Mouse (Mus musculus) midbrain, embryonic 11.5 days (tissue): ENCODE measurements at regions not wholly inside any gene's neighbourhood (a gene's known extent, or its start where the extent isn't known, plus 50 kb on each side); places are given as distances from the start of the nearest gene placed in this dataset.

Experiments
- ATAC-seq: fragments of 200-750 bp; cut with Nextera tagmentation; 2 replicates; pipeline ENCODE4 v1.8.0; 2017; ENCODE audit warnings: moderate TSS enrichment, moderate library complexity; ENCODE audit not compliant: low FRiP score
- DNase-seq: peaks from one replicate; pipeline ENCODE4 v3.0.0; 2015; ENCODE audit warnings: low spot score; ENCODE audit errors: missing footprints
- H3K27ac ChIP-seq: fragments of 300-500 bp; sonication (generic); 2 replicates; pipeline ENCODE4 v1.5.1; 2014; ENCODE audit warnings: low read depth, low read length
- H3K27me3 ChIP-seq: fragments of 300-500 bp; sonication (generic); 2 replicates; pipeline ENCODE4 v1.6.1; 2014; ENCODE audit warnings: mild to moderate bottlenecking, low read length, moderate library complexity, mixed read lengths; ENCODE audit not compliant: control insufficient read depth, insufficient read depth
- H3K36me3 ChIP-seq: fragments of 300-500 bp; sonication (generic); 2 replicates; pipeline ENCODE4 v1.6.1; 2014; ENCODE audit warnings: mild to moderate bottlenecking, low read length, moderate library complexity, mixed read lengths; ENCODE audit not compliant: control insufficient read depth, insufficient read depth
- H3K4me1 ChIP-seq: fragments of 300-500 bp; sonication (generic); 2 replicates; pipeline ENCODE4 v1.6.1; 2014; ENCODE audit warnings: low read length; ENCODE audit not compliant: control insufficient read depth, insufficient read depth
- H3K4me2 ChIP-seq: fragments of 300-500 bp; sonication (generic); 2 replicates; pipeline ENCODE4 v1.6.1; 2014; ENCODE audit warnings: mild to moderate bottlenecking, moderate library complexity
- H3K4me3 ChIP-seq: fragments of 300-500 bp; sonication (generic); 2 replicates; pipeline ENCODE4 v1.5.1; 2014; ENCODE audit warnings: low read depth, low read length
- H3K9ac ChIP-seq: fragments of 300-500 bp; sonication (generic); 2 replicates; pipeline ENCODE4 v1.6.1; 2014; ENCODE audit warnings: low read length
- H3K9me3 ChIP-seq: fragments of 300-500 bp; sonication (generic); 2 replicates; pipeline ENCODE4 v1.6.1; 2016; ENCODE audit warnings: low read length; ENCODE audit not compliant: control insufficient read depth
- WGBS: fragments of 180-500 bp; shearing (Covaris S2); extraction: QIAGEN DNeasy Blood & Tissue Kit; methylation state at CpG from one replicate; pipeline ENCODE4 v1.1.7; 2014; 5-methylcytosine and 5-hydroxymethylcytosine counted together

DNA sequence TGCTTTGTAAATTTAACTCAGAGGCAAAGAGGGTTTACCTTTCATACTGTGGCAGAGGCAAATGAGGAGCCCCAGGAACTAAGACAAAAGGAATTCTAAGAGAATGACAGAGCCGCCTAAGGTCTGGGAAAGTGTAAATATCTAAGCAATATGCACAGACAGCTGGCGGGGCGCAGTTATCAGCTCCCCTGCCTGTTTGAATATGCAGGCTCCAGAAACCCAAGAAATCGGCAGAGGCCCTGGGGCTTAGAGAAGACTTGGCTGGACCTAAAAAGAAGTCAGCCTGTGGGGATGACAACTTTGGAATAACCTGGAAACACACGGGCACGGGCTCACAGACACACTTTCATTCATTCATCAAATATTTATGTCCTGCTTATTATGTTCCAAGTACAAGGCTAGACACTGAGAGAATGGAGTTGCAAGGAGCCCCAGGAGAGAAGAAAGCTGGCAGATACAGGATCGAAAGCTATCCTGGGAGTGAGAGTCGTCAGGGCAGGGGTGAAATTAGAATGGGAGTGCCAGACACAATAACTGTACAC lies 222.2 kb upstream of the Rpl38 start:
- Histone ChIP-seq H3K4me2 (peak overlapping the region; percentile 46), H3K4me1 (peaks cover 10% of the 10 kb centered on the region; the same call in 1 of the 2 replicates), H3K36me3 (no peaks in the 10 kb centered on the region), H3K27ac (no peak overlapping the region), H3K4me3 (peak overlapping the region; percentile 20; the same call in 1 of the 2 replicates), H3K9me3 (no peaks in the 10 kb centered on the region), H3K27me3 (no peaks in the 10 kb centered on the region), H3K9ac (no peak overlapping the region)
- no peak for ATAC-seq
- peak; percentile 89 for DNase-seq
- WGBS = 6% methylated on average over 8 of the region's 8 CpGs

DNA sequence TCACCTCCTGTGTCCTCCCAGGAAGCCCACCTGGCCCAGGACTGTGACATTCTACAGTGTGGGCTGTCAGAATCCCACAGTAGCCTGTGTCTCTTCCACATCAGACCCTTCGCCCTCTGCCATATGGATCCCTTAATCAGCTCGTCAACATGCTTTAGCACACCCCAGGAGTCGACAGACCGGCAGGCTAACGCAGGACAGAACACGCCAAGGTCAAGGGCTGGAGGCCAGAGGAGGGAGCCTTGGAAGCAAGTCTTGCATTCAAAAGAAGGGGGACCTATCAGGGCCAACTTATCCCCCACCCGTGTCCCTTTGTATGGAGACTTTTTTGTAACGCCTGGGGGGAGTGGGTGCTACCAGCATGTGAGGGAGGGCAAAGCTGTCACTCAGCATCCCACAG lies 224.1 kb upstream of the Rpl38 start:
- 37% methylated on average over 8 of the region's 8 CpGs for WGBS
- Histone ChIP-seq H3K9ac (no peak overlapping the region), H3K4me1 (peaks cover 10% of the 10 kb centered on the region; the same call in 1 of the 2 replicates)

DNA sequence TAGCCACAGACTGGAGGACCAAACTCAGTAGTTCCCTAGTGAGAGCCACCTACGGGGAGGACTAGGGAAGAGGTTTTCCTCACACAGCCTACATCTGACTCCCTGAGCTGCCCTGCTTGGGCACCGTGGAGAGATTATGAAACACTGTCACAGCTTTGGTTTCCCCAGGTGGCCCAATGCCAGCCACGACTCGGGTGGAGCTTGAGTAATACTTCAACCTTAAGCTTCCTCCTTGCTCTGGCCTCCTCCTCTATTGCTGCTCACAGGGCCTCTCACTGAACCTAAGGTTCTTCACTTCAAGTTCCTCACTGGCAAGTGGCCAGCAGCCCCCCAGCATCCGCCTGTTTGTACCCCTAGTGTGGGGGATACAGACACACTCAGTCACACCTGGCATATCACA lies 224.9 kb upstream of the Rpl38 start:
- H3K4me1 ChIP-seq = peaks cover 10% of the 10 kb centered on the region; the same call in 1 of the 2 replicates
- no peak overlapping the region for H3K9ac ChIP-seq
- no peaks in the 10 kb centered on the region for H3K9me3 ChIP-seq
- H3K4me2 ChIP-seq = no peak overlapping the region
- H3K27me3 ChIP-seq = no peaks in the 10 kb centered on the region
- no peak overlapping the region for H3K4me3 ChIP-seq
- ATAC-seq (no peak), DNase-seq (no peak)
- H3K27ac ChIP-seq = no peak overlapping the region
- 73% methylated on average over 5 of the region's 5 CpGs for WGBS
- no peaks in the 10 kb centered on the region for H3K36me3 ChIP-seq

More for the DNA sequence above, 224.1 kb upstream of the Rpl38 start:
- Histone ChIP-seq H3K36me3 (no peaks in the 10 kb centered on the region), H3K27ac (no peak overlapping the region), H3K27me3 (no peaks in the 10 kb centered on the region), H3K9me3 (no peaks in the 10 kb centered on the region), H3K4me3 (no peak overlapping the region), H3K4me2 (no peak overlapping the region)
- DNase-seq = no peak
- no peak for ATAC-seq

DNA sequence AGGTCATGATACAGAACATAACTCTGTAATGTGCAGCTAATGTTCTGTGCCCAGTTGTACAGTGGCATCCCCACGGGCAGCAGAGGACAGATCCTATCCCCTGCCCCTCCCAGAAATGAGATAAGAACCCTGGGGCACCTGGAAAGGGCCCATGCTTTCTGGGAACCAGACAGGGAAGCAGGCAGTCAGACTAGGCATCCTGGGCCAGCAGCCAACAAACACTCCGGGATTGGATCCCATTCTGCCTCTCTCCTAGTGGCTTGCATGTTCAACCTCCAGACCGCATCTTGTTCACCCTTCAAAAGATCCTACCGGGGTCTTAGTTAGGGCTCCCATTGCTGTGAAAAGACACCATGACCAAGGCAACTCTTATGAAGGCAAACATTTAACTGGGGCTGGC lies 229.0 kb upstream of the Rpl38 start:
- no peak for ATAC-seq
- 95% methylated on average over 4 of the region's 4 CpGs for whole genome bisulfite sequencing

DNA sequence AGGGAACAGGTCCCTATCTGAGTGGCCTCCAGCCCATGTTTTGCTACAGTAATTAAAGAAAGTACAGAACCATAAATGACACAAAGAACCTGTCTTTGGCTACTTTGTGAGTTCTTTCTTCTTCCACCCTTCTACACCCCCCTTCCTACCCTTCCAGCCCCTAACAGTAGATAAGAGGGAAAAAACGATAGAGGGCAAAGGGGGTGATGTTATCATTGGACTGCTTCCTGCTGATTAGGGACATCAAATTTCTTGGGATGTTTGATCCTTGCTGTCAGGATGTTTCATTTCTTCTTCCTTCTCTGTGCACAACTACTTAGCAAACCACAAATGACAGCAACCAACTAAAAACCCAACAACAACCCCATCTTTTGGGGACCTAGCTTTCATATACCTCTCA lies 232.5 kb upstream of the Rpl38 start:
- no peak overlapping the region for H3K4me2 ChIP-seq
- no peaks in the 10 kb centered on the region for H3K27me3 ChIP-seq
- no peak overlapping the region for H3K4me3 ChIP-seq
- H3K4me1 ChIP-seq = peaks cover 4% of the 10 kb centered on the region; the same call in 1 of the 2 replicates
- no peak overlapping the region for H3K27ac ChIP-seq
- no peak for ATAC-seq
- H3K9ac ChIP-seq = no peak overlapping the region
- no peak for DNase-seq
- H3K9me3 ChIP-seq = no peaks in the 10 kb centered on the region
- no peaks in the 10 kb centered on the region for H3K36me3 ChIP-seq
- WGBS = 50% methylated on average over 1 of the region's 1 CpGs

More for the DNA sequence above, 229.0 kb upstream of the Rpl38 start:
- Histone ChIP-seq H3K4me1 (no peaks in the 10 kb centered on the region), H3K4me2 (no peak overlapping the region), H3K9me3 (no peaks in the 10 kb centered on the region), H3K4me3 (no peak overlapping the region), H3K9ac (no peak overlapping the region), H3K36me3 (no peaks in the 10 kb centered on the region), H3K27me3 (no peaks in the 10 kb centered on the region), H3K27ac (no peak overlapping the region)
- no peak for DNase-seq

GRCm38 (mm10) chr11:114433561-114433960 lies 234.8 kb upstream of the Rpl38 start:
- Histone ChIP-seq H3K27me3 (no peaks in the 10 kb centered on the region), H3K9me3 (no peaks in the 10 kb centered on the region), H3K36me3 (no peaks in the 10 kb centered on the region), H3K9ac (no peak overlapping the region; the same call in 1 of the 2 replicates), H3K4me2 (no peak overlapping the region), H3K4me3 (no peak overlapping the region), H3K4me1 (peaks cover 4% of the 10 kb centered on the region; the same call in 1 of the 2 replicates), H3K27ac (no peak overlapping the region)
- DNase-seq (no peak), ATAC-seq (no peak)
- WGBS = 7% methylated on average over 5 of the region's 5 CpGs

DNA sequence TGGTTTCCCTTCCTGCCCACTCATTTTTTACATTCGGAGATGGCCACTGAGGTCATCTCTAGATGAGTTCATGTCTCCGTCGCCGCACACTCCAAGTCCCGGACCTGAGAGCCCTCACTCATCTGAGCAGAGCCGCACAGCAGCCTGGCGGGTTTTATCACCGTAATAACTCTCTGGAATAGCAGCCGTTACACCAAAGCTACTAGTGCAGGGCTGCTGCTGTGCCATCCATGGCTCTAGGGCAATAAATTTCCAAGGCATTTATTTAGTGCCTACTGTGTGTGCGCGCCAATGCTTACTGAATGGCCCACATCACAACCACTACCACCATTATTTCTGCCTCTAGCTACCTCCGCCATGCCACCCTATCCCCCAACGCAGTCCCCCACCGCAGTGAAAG lies 242.9 kb upstream of the Rpl38 start:
- Histone ChIP-seq H3K27me3 (no peaks in the 10 kb centered on the region), H3K27ac (no peak overlapping the region), H3K4me3 (no peak overlapping the region), H3K9ac (no peak overlapping the region), H3K4me2 (no peak overlapping the region), H3K9me3 (no peaks in the 10 kb centered on the region), H3K36me3 (no peaks in the 10 kb centered on the region), H3K4me1 (no peaks in the 10 kb centered on the region)
- DNase-seq = no peak
- 91% methylated on average over 14 of the region's 14 CpGs for WGBS
- ATAC-seq = no peak

DNA sequence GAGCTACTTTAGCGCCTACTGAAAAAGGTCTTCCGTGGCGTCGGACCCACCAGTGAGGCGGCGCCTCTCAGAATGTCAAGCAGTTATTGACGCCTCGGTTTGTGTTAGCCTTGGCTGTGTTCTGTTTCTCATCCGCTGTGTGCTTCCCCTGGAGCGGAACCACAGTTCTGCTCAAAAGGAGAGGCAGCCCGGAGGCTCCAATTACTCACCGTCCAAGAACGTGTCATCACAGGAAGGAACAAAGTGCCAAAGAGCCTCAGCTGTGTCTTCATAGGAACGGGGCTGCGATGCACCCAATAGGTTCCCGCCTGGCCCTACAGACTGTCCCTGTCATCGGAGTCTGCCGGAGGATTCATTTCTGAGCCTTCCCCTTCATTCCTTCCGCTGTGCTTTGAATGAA lies 245.0 kb upstream of the Rpl38 start:
- no peak overlapping the region for H3K4me3 ChIP-seq
- H3K4me2 ChIP-seq = no peak overlapping the region
- WGBS = 80% methylated on average over 19 of the region's 19 CpGs
- no peaks in the 10 kb centered on the region for H3K27me3 ChIP-seq
- ATAC-seq = no peak
- no peak overlapping the region for H3K9ac ChIP-seq
- peak; percentile 89 for DNase-seq
- no peaks in the 10 kb centered on the region; the same call in 1 of the 2 replicates for H3K9me3 ChIP-seq
- H3K27ac ChIP-seq = no peak overlapping the region
- no peaks in the 10 kb centered on the region for H3K4me1 ChIP-seq
- no peaks in the 10 kb centered on the region for H3K36me3 ChIP-seq

DNA sequence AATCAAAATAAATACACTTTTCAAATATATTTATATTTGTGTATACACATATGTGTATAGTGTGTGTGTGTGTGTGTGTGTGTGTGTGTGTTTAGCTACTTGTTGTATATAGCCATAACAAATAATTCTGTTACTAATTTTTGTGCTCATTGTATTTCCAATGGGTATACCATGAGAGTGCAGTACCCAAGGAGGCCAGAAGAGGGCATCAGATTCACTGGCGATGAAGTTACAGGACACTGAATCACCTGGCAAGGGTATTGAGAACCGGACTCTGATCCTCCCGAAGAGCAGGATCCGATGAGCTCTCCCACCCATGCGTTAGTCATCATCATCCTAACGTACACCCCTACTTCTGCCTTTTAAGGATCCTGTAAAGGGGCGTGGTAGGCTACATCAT lies 249.3 kb upstream of the Rpl38 start:
- Histone ChIP-seq H3K9me3 (no peaks in the 10 kb centered on the region; the same call in 1 of the 2 replicates), H3K36me3 (no peaks in the 10 kb centered on the region), H3K4me3 (no peak overlapping the region), H3K27me3 (no peaks in the 10 kb centered on the region), H3K4me1 (no peaks in the 10 kb centered on the region), H3K4me2 (no peak overlapping the region), H3K9ac (no peak overlapping the region), H3K27ac (no peak overlapping the region)
- no peak for ATAC-seq
- no peak for DNase-seq
- whole genome bisulfite sequencing = 82% methylated on average over 7 of the region's 7 CpGs
